Mouse (Mus musculus) myocyte (in vitro differentiated cells): ENCODE measurements around the gene Gabra4.

Experiments used
- E2F4 ChIP-seq: IDR thresholded peaks from one replicate; pipeline ENCODE4 v1.6.1; 2011; ENCODE audit warnings: mild to moderate bottlenecking, control low read depth, moderate library complexity; ENCODE audit not compliant: insufficient read depth
- POLR2A ChIP-seq: IDR thresholded peaks from one replicate; pipeline ENCODE4 v1.6.1; 2011; ENCODE audit warnings: low read depth, mild to moderate bottlenecking, control low read depth, moderate library complexity; ENCODE audit not compliant: insufficient read length
- SRF ChIP-seq: IDR thresholded peaks from one replicate; pipeline ENCODE4 v1.6.1; 2011; ENCODE audit warnings: low read depth; ENCODE audit not compliant: control insufficient read depth, insufficient read length
- USF1 ChIP-seq: IDR thresholded peaks from one replicate; pipeline ENCODE4 v1.6.1; 2011; ENCODE audit warnings: low read depth, mild to moderate bottlenecking, control low read depth, moderate library complexity

DNA sequence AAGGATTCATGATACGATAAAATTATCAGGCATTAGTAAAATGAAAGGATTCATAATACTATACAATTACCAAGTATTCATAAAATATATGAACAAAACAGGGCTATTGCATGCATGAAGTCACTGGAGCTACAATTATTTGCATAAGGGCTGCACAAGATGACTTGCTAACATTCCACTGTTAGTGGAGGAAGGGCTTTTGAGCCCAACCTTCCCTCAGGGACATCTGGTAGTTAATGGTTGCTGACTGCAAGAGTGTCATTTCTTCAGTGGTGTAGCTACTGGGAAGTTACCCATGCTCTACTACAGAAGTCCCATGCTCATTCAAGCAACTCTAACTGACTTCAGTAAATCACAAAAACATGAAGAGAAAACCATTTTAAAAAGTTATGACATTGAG, 43.8 kb downstream of the Gabra4 start:
- TF ChIP-seq E2F4 (no peak), SRF (no peak), USF1 (no peak), POLR2A (no peak)
